Mouse (Mus musculus): ENCODE results near the gene 6430531B16Rik. TPM values are rescaled to one million over a fixed set of nuclear protein-coding genes. Genes with fewer than 3 reads are reported as not detected.

Gene 6430531B16Rik
- total and polyA plus RNA-seq, 2 experiments from 2014 or later = 2.0 to 2.7 TPM

GRCm38 (mm10) chr7:139998691-139999350 lies 20.3 kb upstream of the 6430531B16Rik start:
- TF ChIP-seq CTCF (IDR thresholded peaks at IDR 0.05; ENCODE audit: low read depth) = no peak
- Histone ChIP-seq H3K4me3 (ENCODE audit: low read depth, low read length) (no peak overlapping the region), H3K9me3 (ENCODE audit: low read length) (no peaks in the 10 kb centered on the region), H3K36me3 (ENCODE audit: insufficient read depth) (peaks cover 64% of the 10 kb centered on the region), H3K27ac (ENCODE audit: low read depth, low read length) (no peak overlapping the region), H3K4me1 (ENCODE audit: insufficient read depth) (no peaks in the 10 kb centered on the region), H3K27me3 (ENCODE audit: insufficient read depth, low read length) (no peaks in the 10 kb centered on the region), H3K9ac (no peak overlapping the region), H3K4me2 (ENCODE audit: low read depth) (no peak overlapping the region)
- no peak for ATAC-seq
- WGBS = 92% methylated on average over 13 of the region's 13 CpGs
- DNase-seq = no peak

DNA sequence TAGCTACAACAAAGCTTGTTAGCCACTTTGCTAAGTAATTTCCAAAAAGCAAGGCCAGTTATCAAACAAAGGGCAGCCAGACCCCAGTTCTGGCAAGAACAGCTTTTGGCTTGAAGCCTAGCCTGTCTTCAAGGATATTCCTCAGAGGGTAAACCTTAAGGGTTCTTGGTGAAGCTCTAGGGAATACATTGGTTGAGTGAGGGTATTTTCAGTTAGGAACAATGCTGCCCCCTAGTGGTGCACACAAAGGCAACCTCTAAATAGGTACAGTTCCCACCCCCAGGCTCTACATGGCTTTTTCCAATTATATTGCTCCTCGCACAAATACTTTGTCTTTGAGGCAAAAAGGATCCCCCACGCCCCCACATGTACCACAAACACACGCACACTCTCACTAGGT lies 16.1 kb upstream of the 6430531B16Rik start:
- ATAC-seq = peak; percentile 87
- peaks cover 44% of the 10 kb centered on the region for H3K36me3 ChIP-seq (ENCODE audit: insufficient read depth)
- H3K4me1 ChIP-seq (ENCODE audit: insufficient read depth) = no peaks in the 10 kb centered on the region

DNA sequence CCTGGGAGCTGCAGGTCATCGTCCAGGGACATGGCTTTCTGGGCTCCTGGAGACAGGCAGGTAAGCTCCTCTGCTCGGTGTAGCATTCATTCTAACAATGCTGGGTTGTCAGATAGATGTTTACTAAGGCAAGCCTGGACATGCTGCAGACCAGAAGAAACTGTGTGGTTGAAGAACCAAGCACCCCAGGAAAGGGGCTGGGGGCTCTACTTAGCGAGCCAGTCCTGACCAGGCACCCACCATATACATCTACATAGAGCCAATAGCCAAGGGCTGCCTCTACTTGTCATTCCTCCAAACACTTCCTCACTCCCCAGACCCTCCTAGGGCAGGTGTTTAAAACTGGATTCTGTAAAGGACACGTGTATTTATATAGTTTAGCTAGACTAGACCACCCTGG lies 15.6 kb upstream of the 6430531B16Rik start:
- H3K27ac ChIP-seq (ENCODE audit: low read depth, low read length) = no peak overlapping the region
- no peak overlapping the region for H3K4me2 ChIP-seq (ENCODE audit: low read depth)
- H3K27me3 ChIP-seq (ENCODE audit: insufficient read depth, low read length) = no peaks in the 10 kb centered on the region
- H3K36me3 ChIP-seq (ENCODE audit: insufficient read depth) = peaks cover 41% of the 10 kb centered on the region
- no peaks in the 10 kb centered on the region for H3K4me1 ChIP-seq (ENCODE audit: insufficient read depth)
- DNase-seq = no peak
- TF ChIP-seq CTCF (IDR thresholded peaks at IDR 0.05; ENCODE audit: low read depth) = no peak
- no peak for ATAC-seq
- no peak overlapping the region for H3K4me3 ChIP-seq (ENCODE audit: low read depth, low read length)
- H3K9ac ChIP-seq = no peak overlapping the region
- no peaks in the 10 kb centered on the region for H3K9me3 ChIP-seq (ENCODE audit: low read length)
- WGBS = 68% methylated on average over 4 of the region's 4 CpGs

More for the DNA sequence above, 16.1 kb upstream of the 6430531B16Rik start:
- no peaks in the 10 kb centered on the region for H3K9me3 ChIP-seq (ENCODE audit: low read length)
- H3K4me2 ChIP-seq (ENCODE audit: low read depth) = no peak overlapping the region
- H3K27me3 ChIP-seq (ENCODE audit: insufficient read depth, low read length) = no peaks in the 10 kb centered on the region
- TF ChIP-seq CTCF (IDR thresholded peaks at IDR 0.05; ENCODE audit: low read depth) = peak; percentile 82
- H3K9ac ChIP-seq = no peak overlapping the region
- peak; percentile 81 for DNase-seq
- WGBS = 30% methylated on average over 3 of the region's 3 CpGs
- no peak overlapping the region for H3K27ac ChIP-seq (ENCODE audit: low read depth, low read length)
- H3K4me3 ChIP-seq (ENCODE audit: low read depth, low read length) = no peak overlapping the region

- WGBS = 94% methylated on average over 6 of the region's 6 CpGs
- no peak overlapping the region for H3K4me2 ChIP-seq (ENCODE audit: low read depth)
- no peaks in the 10 kb centered on the region for H3K9me3 ChIP-seq (ENCODE audit: low read length)
- no peak overlapping the region for H3K4me3 ChIP-seq (ENCODE audit: low read depth, low read length)
- no peak overlapping the region for H3K9ac ChIP-seq
- peaks cover 35% of the 10 kb centered on the region for H3K36me3 ChIP-seq (ENCODE audit: insufficient read depth)
- no peaks in the 10 kb centered on the region for H3K27me3 ChIP-seq (ENCODE audit: insufficient read depth, low read length)
- DNase-seq (no peak), ATAC-seq (no peak)
- TF ChIP-seq CTCF (IDR thresholded peaks at IDR 0.05; ENCODE audit: low read depth) = no peak
- H3K27ac ChIP-seq (ENCODE audit: low read depth, low read length) = no peak overlapping the region
- H3K4me1 ChIP-seq (ENCODE audit: insufficient read depth) = no peaks in the 10 kb centered on the region
Measured at GRCm38 (mm10) chr7:139993532-139993931, 15.0 kb upstream of the 6430531B16Rik start.

- no peak within 1 kb of the TSS for H3K4me3 ChIP-seq (ENCODE audit: low read depth, low read length)
- H3K4me2 ChIP-seq (ENCODE audit: low read depth) = no peak within 1 kb of the TSS
- H3K9ac ChIP-seq = no peak within 1 kb of the TSS
- no peaks in the 10 kb centered on the region for H3K27me3 ChIP-seq (ENCODE audit: insufficient read depth, low read length)
- peaks cover 24% of the 10 kb centered on the region for H3K36me3 ChIP-seq (ENCODE audit: insufficient read depth)
- DNase-seq = no peak
- TF ChIP-seq CTCF (IDR thresholded peaks at IDR 0.05; ENCODE audit: low read depth) = no peak
- 34% methylated on average over 7 of the region's 7 CpGs for WGBS
- H3K27ac ChIP-seq (ENCODE audit: low read depth, low read length) = no peak within 1 kb of the TSS
- H3K9me3 ChIP-seq (ENCODE audit: low read length) = no peaks in the 10 kb centered on the region
- H3K4me1 ChIP-seq (ENCODE audit: insufficient read depth) = no peaks in the 10 kb centered on the region
- ATAC-seq = no peak
Measured at GRCm38 (mm10) chr7:139992406-139992805, 13.9 kb upstream of the 6430531B16Rik start, which contains the start of gene Adam8. Adam8 (minus strand) TSS chr7:139992562.

- no peak overlapping the region for H3K27ac ChIP-seq (ENCODE audit: low read depth, low read length)
- no peak for TF ChIP-seq CTCF (IDR thresholded peaks at IDR 0.05; ENCODE audit: low read depth)
- H3K9ac ChIP-seq = no peak overlapping the region
- H3K4me3 ChIP-seq (ENCODE audit: low read depth, low read length) = no peak overlapping the region
- WGBS = 67% methylated on average over 8 of the region's 8 CpGs
- no peak overlapping the region for H3K4me2 ChIP-seq (ENCODE audit: low read depth)
- no peaks in the 10 kb centered on the region for H3K4me1 ChIP-seq (ENCODE audit: insufficient read depth)
- peaks cover 14% of the 10 kb centered on the region for H3K36me3 ChIP-seq (ENCODE audit: insufficient read depth)
- H3K27me3 ChIP-seq (ENCODE audit: insufficient read depth, low read length) = no peaks in the 10 kb centered on the region
- ATAC-seq = no peak
- H3K9me3 ChIP-seq (ENCODE audit: low read length) = no peaks in the 10 kb centered on the region
- DNase-seq = no peak
Measured at GRCm38 (mm10) chr7:139990864-139991394, 12.4 kb upstream of the 6430531B16Rik start.

- ATAC-seq = no peak
- Histone ChIP-seq H3K4me2 (ENCODE audit: low read depth) (no peak overlapping the region), H3K27ac (ENCODE audit: low read depth, low read length) (no peak overlapping the region), H3K9ac (no peak overlapping the region), H3K4me1 (ENCODE audit: insufficient read depth) (no peaks in the 10 kb centered on the region), H3K4me3 (ENCODE audit: low read depth, low read length) (no peak overlapping the region), H3K9me3 (ENCODE audit: low read length) (no peaks in the 10 kb centered on the region), H3K27me3 (ENCODE audit: insufficient read depth, low read length) (no peaks in the 10 kb centered on the region), H3K36me3 (ENCODE audit: insufficient read depth) (peaks cover 6% of the 10 kb centered on the region; the same call in 1 of the 2 replicates)
- TF ChIP-seq CTCF (IDR thresholded peaks at IDR 0.05; ENCODE audit: low read depth) = no peak
- 87% methylated on average over 9 of the region's 9 CpGs for WGBS
- DNase-seq = no peak
Measured at GRCm38 (mm10) chr7:139988272-139988671, 9.7 kb upstream of the 6430531B16Rik start.

All from forebrain, postnatal 0 days (tissue).